Mouse (Mus musculus) cerebellum, adult (tissue): ENCODE measurements at regions not wholly inside any gene's neighbourhood (a gene's known extent, or its start where the extent isn't known, plus 50 kb on each side); places are given as distances from the start of the nearest gene placed in this dataset.

ENCODE experiments used
- ATAC-seq: cut with Nextera tagmentation; 2 replicates; pipeline ENCODE4 v1.9.2; 2017; ENCODE audit warnings: mild to moderate bottlenecking, moderate library complexity, mixed read lengths; ENCODE audit not compliant: insufficient number of reproducible peaks, low FRiP score, low TSS enrichment

GRCm38 (mm10) chr8:11145251-11145650, 137.0 kb upstream of the Irs2 start:
- no peak for ATAC-seq

GRCm38 (mm10) chr8:11140566-11140965, 132.3 kb upstream of the Irs2 start:
- ATAC-seq = no peak

GRCm38 (mm10) chr8:11139294-11139693, 131.0 kb upstream of the Irs2 start:
- no peak for ATAC-seq

- no peak for ATAC-seq
These were observed 130.2 kb upstream of the Irs2 start for GRCm38 (mm10) chr8:11138302-11139020.

GRCm38 (mm10) chr8:11136566-11136965, 128.3 kb upstream of the Irs2 start:
- no peak for ATAC-seq

GRCm38 (mm10) chr8:11135135-11135534, 126.9 kb upstream of the Irs2 start:
- no peak for ATAC-seq

GRCm38 (mm10) chr8:11134562-11134961, 126.3 kb upstream of the Irs2 start:
- no peak for ATAC-seq

GRCm38 (mm10) chr8:11119030-11119634, 110.9 kb upstream of the Irs2 start:
- ATAC-seq = no peak

GRCm38 (mm10) chr8:11116534-11116933, 108.3 kb upstream of the Irs2 start:
- ATAC-seq = no peak

GRCm38 (mm10) chr8:11115210-11115609, 107.0 kb upstream of the Irs2 start:
- ATAC-seq = no peak

GRCm38 (mm10) chr8:11114531-11114930, 106.3 kb upstream of the Irs2 start:
- ATAC-seq = no peak

GRCm38 (mm10) chr8:11112908-11113532, 104.8 kb upstream of the Irs2 start:
- ATAC-seq = no peak

- ATAC-seq = no peak
These were observed 103.7 kb upstream of the Irs2 start for GRCm38 (mm10) chr8:11111987-11112386.

- ATAC-seq = no peak
These were observed 99.2 kb upstream of the Irs2 start for GRCm38 (mm10) chr8:11107435-11107834.

- no peak for ATAC-seq
These were observed 98.8 kb upstream of the Irs2 start for GRCm38 (mm10) chr8:11107021-11107420.

GRCm38 (mm10) chr8:11103745-11104607, 95.7 kb upstream of the Irs2 start:
- no peak for ATAC-seq

GRCm38 (mm10) chr8:11100310-11100709, 92.1 kb upstream of the Irs2 start:
- no peak for ATAC-seq

- ATAC-seq = no peak
These were observed 91.3 kb upstream of the Irs2 start for GRCm38 (mm10) chr8:11099591-11099855.

GRCm38 (mm10) chr8:11098790-11099590, 90.7 kb upstream of the Irs2 start:
- no peak for ATAC-seq

GRCm38 (mm10) chr8:11098228-11098778, 90.0 kb upstream of the Irs2 start:
- ATAC-seq = peak; percentile 50
